Mouse (Mus musculus) limb, embryonic 13.5 days (tissue): Measurements from ENCODE around the gene Kcnd1. TPM values are rescaled to one million over a fixed set of nuclear protein-coding genes. Genes with fewer than 3 reads are reported as not detected.

Source experiments
- microRNA counts: library from miRNA; unstranded; fragments of <30 nt; microRNA quantifications from one replicate; lab custom pipeline; 2016
- microRNA-seq: library from miRNA; unstranded; fragments of <30 nt; microRNA quantifications from one replicate; pipeline ENCODE4, GENCODE M21; 2016
- polyA plus RNA-seq: library from polyadenylated mRNA; unstranded; fragments of >200 nt; fragmentation: Nextera tagmentation; extraction: Ambion mirVana; gene quantifications from 2 replicates; pipeline ENCODE4 v1.2.1, GENCODE M21; 2015

Gene Kcnd1
- polyA plus RNA-seq, 1 experiment from 2014 or later: 1.7 TPM

MicroRNAs within 50 kb of the gene (microRNA counts, 519-probe panel; counts per million panel counts)
- microRNA mmu-miR-1198 (lab: Ali Mortazavi, UCI): 2,718 counts per million, percentile 42 among the panel's probes with 10 or more counts

Small RNA genes within 50 kb of the gene (microRNA-seq; reads per million reads assigned to microRNA genes)
- 18.3 reads per million, percentile 34 among the genes with 10 or more reads in this experiment for gene Mir1198

Other genes starting within 250 kb of the Kcnd1 start
- gene Foxp3, start 248.6 kb upstream of the Kcnd1 start, polyA plus RNA-seq: 0.08 and 0.09 TPM in 2 replicates
- 1.6 and 2.3 TPM in 2 replicates for gene Ppp1r3f, start 248.0 kb upstream of the Kcnd1 start, polyA plus RNA-seq
- gene Ccdc22, start 216.8 kb upstream of the Kcnd1 start, polyA plus RNA-seq: 27.9 and 29.6 TPM in 2 replicates
- 0.04 TPM in 1 of 2 replicates, not detected in the other for gene Cacna1f, start 215.2 kb upstream of the Kcnd1 start, polyA plus RNA-seq
- gene Syp, start 183.8 kb upstream of the Kcnd1 start, polyA plus RNA-seq: 0.93 and 1.4 TPM in 2 replicates
- 9.6 and 10.0 TPM in 2 replicates for gene Prickle3, start 165.0 kb upstream of the Kcnd1 start, polyA plus RNA-seq
- 108 and 114 TPM in 2 replicates for gene Plp2, start 150.9 kb upstream of the Kcnd1 start, polyA plus RNA-seq
- gene Magix, start 141.0 kb upstream of the Kcnd1 start, polyA plus RNA-seq: 0.22 and 0.40 TPM in 2 replicates
- 40.8 and 42.6 TPM in 2 replicates for gene Gpkow, start 125.2 kb upstream of the Kcnd1 start, polyA plus RNA-seq
- 32.0 and 36.1 TPM in 2 replicates for gene Wdr45, start 108.0 kb upstream of the Kcnd1 start, polyA plus RNA-seq
- 0.48 and 0.78 TPM in 2 replicates for gene Gm45208, start 100.0 kb upstream of the Kcnd1 start, polyA plus RNA-seq
- gene Praf2, start 93.8 kb upstream of the Kcnd1 start, polyA plus RNA-seq: 84.1 and 85.0 TPM in 2 replicates
- gene Ccdc120, start 71.4 kb upstream of the Kcnd1 start, polyA plus RNA-seq: 17.5 and 22.1 TPM in 2 replicates
- gene Tfe3, start 59.7 kb upstream of the Kcnd1 start, polyA plus RNA-seq: 26.4 and 27.6 TPM in 2 replicates
- 42.0 and 47.3 TPM in 2 replicates for gene Gripap1, start 32.5 kb upstream of the Kcnd1 start, polyA plus RNA-seq
- 45.4 and 49.8 TPM in 2 replicates for gene Otud5, start 19.1 kb downstream of the Kcnd1 start, polyA plus RNA-seq
- gene Pim2, start 56.0 kb downstream of the Kcnd1 start, polyA plus RNA-seq: 4.1 and 4.8 TPM in 2 replicates
- 45.2 and 50.2 TPM in 2 replicates for gene Slc35a2, start 61.7 kb downstream of the Kcnd1 start, polyA plus RNA-seq
- gene Pqbp1, start 77.0 kb downstream of the Kcnd1 start, polyA plus RNA-seq: 138 and 149 TPM in 2 replicates
- 179 and 181 TPM in 2 replicates for gene Timm17b, start 77.1 kb downstream of the Kcnd1 start, polyA plus RNA-seq
- gene Gm10491, start 85.5 kb downstream of the Kcnd1 start, polyA plus RNA-seq: not detected in 2 replicates
- not detected in 2 replicates for gene Gm10490, start 87.3 kb downstream of the Kcnd1 start, polyA plus RNA-seq
- gene Pcsk1n, start 97.5 kb downstream of the Kcnd1 start, polyA plus RNA-seq: 0.89 and 0.94 TPM in 2 replicates
- not detected in 2 replicates for gene Eras, start 106.3 kb downstream of the Kcnd1 start, polyA plus RNA-seq
- 39.3 and 42.2 TPM in 2 replicates for gene Hdac6, start 125.6 kb downstream of the Kcnd1 start, polyA plus RNA-seq
- gene Gata1, start 155.8 kb downstream of the Kcnd1 start, polyA plus RNA-seq: 1.1 and 1.9 TPM in 2 replicates
- not detected in 2 replicates for gene Glod5, start 196.2 kb downstream of the Kcnd1 start, polyA plus RNA-seq